Mouse (Mus musculus) cerebellum, postnatal 14 days (tissue): Measurements from ENCODE around the gene Slc5a6.

Experiments
- DNase-seq, 2 experiments: peaks; one replicate each; pipeline ENCODE4 v3.0.0; 2021; ENCODE audit warnings: mixed read lengths in 2 of 2

Gene Slc5a6

GRCm38 (mm10) chr5:31048763-31049641, at the start of gene Slc5a6:
TSS of gene Slc5a6 (minus strand) at chr5:31048924.
- peak; percentile 62 to 63 for DNase-seq

GRCm38 (mm10) chr5:31095711-31096480, 47.2 kb upstream of the Slc5a6 start:
- DNase-seq, result no peak

GRCm38 (mm10) chr5:31094799-31095691, 46.3 kb upstream of the Slc5a6 start:
- peak; percentile 36 to 40 for DNase-seq

GRCm38 (mm10) chr5:31094100-31094798, 45.5 kb upstream of the Slc5a6 start:
- peak in 1 of 2 experiments; percentile 10 for DNase-seq

GRCm38 (mm10) chr5:31093151-31094041, 44.7 kb upstream of the Slc5a6 start:
- DNase-seq, result peak; percentile 37 to 56

GRCm38 (mm10) chr5:31092231-31092975, 43.7 kb upstream of the Slc5a6 start:
- peak in 1 of 2 experiments; percentile 10 for DNase-seq

GRCm38 (mm10) chr5:31087131-31087530, 38.4 kb upstream of the Slc5a6 start:
- no peak for DNase-seq

GRCm38 (mm10) chr5:31086606-31087005, 37.9 kb upstream of the Slc5a6 start:
- no peak for DNase-seq

- no peak for DNase-seq
Measured at GRCm38 (mm10) chr5:31083949-31084348, 35.2 kb upstream of the Slc5a6 start.

- DNase-seq, result no peak
Measured at GRCm38 (mm10) chr5:31082935-31083625, 34.4 kb upstream of the Slc5a6 start.

GRCm38 (mm10) chr5:31082355-31082754, 33.6 kb upstream of the Slc5a6 start:
- DNase-seq, result peak; percentile 49 to 82

- peak; percentile 62 to 80 for DNase-seq
Measured at GRCm38 (mm10) chr5:31081386-31081785, 32.7 kb upstream of the Slc5a6 start.

GRCm38 (mm10) chr5:31080795-31081164, 32.1 kb upstream of the Slc5a6 start:
- DNase-seq, result no peak

GRCm38 (mm10) chr5:31080059-31080794, 31.5 kb upstream of the Slc5a6 start:
- DNase-seq, result peak in 1 of 2 experiments; percentile 50

- DNase-seq, result no peak
Measured at GRCm38 (mm10) chr5:31076346-31076745, 27.6 kb upstream of the Slc5a6 start.

GRCm38 (mm10) chr5:31073176-31073575, 24.5 kb upstream of the Slc5a6 start:
- no peak for DNase-seq

- DNase-seq, result no peak
Measured at GRCm38 (mm10) chr5:31071821-31072220, 23.1 kb upstream of the Slc5a6 start.

GRCm38 (mm10) chr5:31071059-31071458, 22.3 kb upstream of the Slc5a6 start:
- no peak for DNase-seq

GRCm38 (mm10) chr5:31069810-31070209, 21.1 kb upstream of the Slc5a6 start:
- DNase-seq, result no peak
